Mouse (Mus musculus): ENCODE results near the gene Vamp8.

DNA sequence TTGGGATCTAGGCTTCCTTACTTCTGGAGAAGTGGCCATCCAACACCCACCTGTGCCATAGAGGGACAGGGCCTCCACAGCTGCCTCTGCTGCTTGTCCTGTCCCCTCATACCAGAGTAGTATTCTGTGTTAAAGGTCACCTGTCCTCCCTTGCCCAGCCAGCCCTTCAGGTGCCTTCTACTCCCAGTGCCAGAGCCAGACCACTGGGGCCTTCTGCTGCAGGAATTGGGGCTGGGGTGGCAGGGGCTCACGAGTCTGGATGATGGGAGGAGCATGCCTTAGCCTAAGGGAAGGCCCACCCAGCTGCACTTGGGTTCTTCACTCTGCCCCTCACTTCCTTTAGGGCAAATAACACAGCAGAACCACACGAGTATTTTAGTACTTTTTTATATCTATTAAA is 31.2 kb downstream of the Vamp8 start:
- TF ChIP-seq POLR2A (IDR thresholded peaks at IDR 0.05; ENCODE audit: low read depth, low read length), result no peak
- TF ChIP-seq CTCF (conservative IDR thresholded peaks at IDR 0.05; ENCODE audit: insufficient read depth, insufficient read length, low read depth, low read length), result no peak

All from kidney, adult 2 months (tissue).